Mouse (Mus musculus) kidney, embryonic 14.5 days (tissue): ENCODE measurements around the gene Acot13. TPM values are rescaled to one million over a fixed set of nuclear protein-coding genes. Genes with fewer than 3 reads are reported as not detected.

Source experiments
- ATAC-seq: fragments of 200-750 bp; cut with Nextera tagmentation; 2 replicates; pipeline ENCODE4 v1.8.0; 2017; ENCODE audit warnings: moderate number of reproducible peaks, mild to moderate bottlenecking, moderate TSS enrichment, moderate library complexity; ENCODE audit not compliant: low FRiP score, low TSS enrichment
- H3K27ac ChIP-seq: fragments of 300-500 bp; sonication (generic); 2 replicates; pipeline ENCODE4 v1.5.1; 2014; ENCODE audit warnings: low read depth, mild to moderate bottlenecking, low read length, moderate library complexity, mixed read lengths
- H3K27me3 ChIP-seq: fragments of 300-500 bp; sonication (generic); 2 replicates; pipeline ENCODE4 v1.6.1; 2014; ENCODE audit warnings: mild to moderate bottlenecking, low read length; ENCODE audit not compliant: control insufficient read depth, insufficient read depth
- H3K36me3 ChIP-seq: fragments of 300-500 bp; sonication (generic); 2 replicates; pipeline ENCODE4 v1.6.1; 2014; ENCODE audit warnings: low read length, mixed read lengths; ENCODE audit not compliant: control insufficient read depth, insufficient read depth
- H3K4me1 ChIP-seq: fragments of 300-500 bp; sonication (generic); 2 replicates; pipeline ENCODE4 v1.6.1; 2014; ENCODE audit warnings: low read length, mixed read lengths; ENCODE audit not compliant: control insufficient read depth, insufficient read depth
- H3K4me2 ChIP-seq: fragments of 300-500 bp; sonication (generic); replicated peaks from 2 replicates; pipeline ENCODE4 v1.6.1; 2014; ENCODE audit warnings: low read depth, mild to moderate bottlenecking, low read length
- H3K4me3 ChIP-seq: fragments of 300-500 bp; sonication (generic); 2 replicates; pipeline ENCODE4 v1.5.1; 2014; ENCODE audit warnings: mild to moderate bottlenecking, low read length
- H3K9ac ChIP-seq: fragments of 300-500 bp; sonication (generic); 2 replicates; pipeline ENCODE4 v1.6.1; 2014; ENCODE audit warnings: low read depth, mild to moderate bottlenecking, low read length, moderate library complexity
- H3K9me3 ChIP-seq: fragments of 300-500 bp; sonication (generic); 2 replicates; pipeline ENCODE4 v1.6.1; 2016; ENCODE audit warnings: low read length; ENCODE audit not compliant: control insufficient read depth
- WGBS: fragments of 180-500 bp; shearing (Covaris S2); extraction: QIAGEN DNeasy Blood & Tissue Kit; methylation state at CpG from one replicate; pipeline ENCODE4 v1.1.7; 2014; 5-methylcytosine and 5-hydroxymethylcytosine counted together
- polyA plus RNA-seq: library from polyadenylated mRNA; unstranded; fragments of >200 nt; fragmentation: Nextera tagmentation; extraction: Ambion mirVana; gene quantifications from 2 replicates; pipeline ENCODE4 v1.2.1, GENCODE M21; 2014

The Acot13 gene
- polyA plus RNA-seq, 1 experiment from 2014 or later: 81.8 TPM

- peak overlapping the region; percentile 98 for H3K4me3 ChIP-seq
- WGBS: 1% methylated on average over 31 of the region's 31 CpGs
- H3K9me3 ChIP-seq: no peaks in the 10 kb centered on the region
- ATAC-seq: no peak; the same call in 1 of the 2 replicates
- peaks cover 19% of the 10 kb centered on the region for H3K4me1 ChIP-seq
- H3K27me3 ChIP-seq: no peaks in the 10 kb centered on the region
- H3K36me3 ChIP-seq: peaks cover 4% of the 10 kb centered on the region; the same call in 1 of the 2 replicates
- H3K9ac ChIP-seq: peak overlapping the region; percentile 50
- peak overlapping the region; percentile 67 for H3K4me2 ChIP-seq
- peak overlapping the region; percentile 75; the same call in 1 of the 2 replicates for H3K27ac ChIP-seq
Measured at GRCm38 (mm10) chr13:24799925-24800673, 31.2 kb downstream of the Acot13 start.

GRCm38 (mm10) chr13:24799378-24799777 lies 32.0 kb downstream of the Acot13 start:
- Histone ChIP-seq H3K9me3 (no peaks in the 10 kb centered on the region), H3K36me3 (no peaks in the 10 kb centered on the region), H3K27me3 (no peaks in the 10 kb centered on the region), H3K4me2 (peak overlapping the region; percentile 67), H3K27ac (peak overlapping the region; percentile 75; the same call in 1 of the 2 replicates), H3K4me1 (peaks cover 14% of the 10 kb centered on the region; the same call in 1 of the 2 replicates), H3K9ac (no peak overlapping the region), H3K4me3 (peak overlapping the region; percentile 98)
- WGBS: 52% methylated on average over 5 of the region's 5 CpGs
- ATAC-seq: no peak

DNA sequence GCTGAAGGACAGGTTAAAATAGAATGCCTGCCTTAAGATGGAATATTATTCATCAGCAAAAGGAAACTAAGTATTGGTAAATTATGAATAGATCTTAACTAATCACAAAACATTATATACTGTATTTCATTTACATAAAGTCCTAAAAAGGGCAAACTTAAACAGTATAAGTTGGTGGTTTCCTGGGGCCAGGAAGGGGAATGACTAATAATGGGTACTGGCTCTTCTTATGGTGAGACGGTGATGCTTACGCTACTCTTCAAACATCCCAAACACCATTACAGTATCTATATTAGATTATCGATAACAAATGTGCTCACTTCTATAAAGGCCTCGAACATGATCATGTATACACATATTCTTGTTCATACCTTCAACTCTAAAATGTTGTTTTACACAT lies 32.7 kb downstream of the Acot13 start:
- Histone ChIP-seq H3K9ac (no peak overlapping the region), H3K4me1 (peaks cover 10% of the 10 kb centered on the region; the same call in 1 of the 2 replicates), H3K9me3 (no peaks in the 10 kb centered on the region), H3K27ac (no peak overlapping the region), H3K36me3 (no peaks in the 10 kb centered on the region), H3K4me2 (no peak overlapping the region), H3K4me3 (no peak overlapping the region), H3K27me3 (no peaks in the 10 kb centered on the region)
- ATAC-seq: no peak
- 96% methylated on average over 4 of the region's 4 CpGs for WGBS

DNA sequence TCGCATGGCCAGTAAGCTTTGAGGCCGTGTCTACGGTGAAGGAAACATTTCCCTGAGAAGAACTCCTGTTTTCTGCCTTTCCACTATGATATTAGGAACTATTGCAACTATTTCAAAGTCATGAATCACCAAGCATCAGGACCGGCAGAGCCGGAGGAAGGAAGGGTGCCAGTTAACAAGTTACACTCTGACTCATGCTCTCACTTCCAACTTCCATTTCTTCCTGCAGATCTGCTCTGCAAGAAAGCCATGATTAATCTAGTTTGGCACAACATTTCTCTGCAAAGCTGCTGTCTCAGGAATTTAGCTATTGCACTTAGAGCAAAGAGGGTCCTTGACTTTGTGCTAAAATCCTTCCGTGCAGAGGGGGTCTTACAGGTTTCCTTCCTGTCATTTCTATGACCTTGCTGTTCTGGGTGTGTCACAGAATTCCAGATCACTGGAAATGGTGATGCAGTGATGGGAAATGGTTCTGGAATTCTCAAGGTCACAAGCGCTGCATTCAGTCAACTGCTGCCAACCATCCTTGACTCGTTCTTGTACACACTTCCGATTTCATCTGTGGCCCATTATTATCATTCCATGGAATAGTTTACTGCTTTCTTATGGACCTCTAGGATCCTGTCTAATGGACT lies 38.8 kb downstream of the Acot13 start:
- ATAC-seq: no peak
- Histone ChIP-seq H3K9ac (no peak overlapping the region), H3K4me1 (no peaks in the 10 kb centered on the region), H3K4me2 (no peak overlapping the region), H3K9me3 (no peaks in the 10 kb centered on the region), H3K27me3 (no peaks in the 10 kb centered on the region), H3K36me3 (no peaks in the 10 kb centered on the region), H3K27ac (no peak overlapping the region), H3K4me3 (no peak overlapping the region)
- WGBS: 86% methylated on average over 9 of the region's 9 CpGs

DNA sequence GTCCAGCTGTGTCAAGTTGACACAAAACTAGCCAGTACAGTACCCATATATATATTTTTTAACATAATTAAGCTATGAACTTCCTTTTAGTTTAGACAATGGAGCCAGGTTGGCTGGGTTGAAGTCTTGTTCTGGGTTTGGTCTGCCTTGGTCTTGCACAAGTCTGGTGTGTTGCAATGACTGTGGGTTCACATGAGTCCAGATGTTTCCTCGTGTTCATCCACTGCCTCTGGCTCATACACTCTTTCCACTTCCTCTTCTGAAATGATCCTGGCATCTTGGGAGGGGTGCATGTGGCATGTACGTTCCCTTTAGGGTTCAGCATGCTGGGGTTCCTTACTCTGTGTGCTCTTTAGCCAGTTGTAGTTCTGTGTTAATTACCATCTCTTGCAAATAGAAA lies 40.0 kb downstream of the Acot13 start:
- 82% methylated on average over 2 of the region's 2 CpGs for WGBS
- Histone ChIP-seq H3K27ac (no peak overlapping the region), H3K9me3 (no peaks in the 10 kb centered on the region), H3K27me3 (no peaks in the 10 kb centered on the region), H3K36me3 (no peaks in the 10 kb centered on the region), H3K4me3 (no peak overlapping the region), H3K9ac (no peak overlapping the region), H3K4me2 (no peak overlapping the region), H3K4me1 (no peaks in the 10 kb centered on the region)
- no peak for ATAC-seq

DNA sequence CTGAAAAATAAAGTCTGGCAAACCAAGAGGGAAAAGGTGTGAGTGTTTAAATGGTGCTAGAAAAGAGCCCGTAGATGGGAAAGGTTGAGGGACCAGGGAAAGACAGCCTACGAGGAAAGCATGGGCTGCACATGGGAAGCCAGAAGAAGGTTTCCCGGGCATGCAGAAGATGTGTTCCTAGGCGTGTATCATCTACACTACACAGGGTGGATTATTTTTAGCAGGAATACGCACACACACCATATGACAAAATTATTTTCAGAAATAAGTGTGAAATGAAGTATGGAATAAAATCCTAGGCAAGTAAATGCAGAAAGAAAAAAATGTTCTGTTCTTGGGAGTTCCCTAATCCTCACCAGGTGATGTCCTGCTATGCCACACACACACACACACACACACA lies 43.9 kb downstream of the Acot13 start:
- no peak overlapping the region for H3K27ac ChIP-seq
- no peak overlapping the region for H3K4me3 ChIP-seq
- no peaks in the 10 kb centered on the region for H3K36me3 ChIP-seq
- H3K27me3 ChIP-seq: no peaks in the 10 kb centered on the region
- no peaks in the 10 kb centered on the region for H3K9me3 ChIP-seq
- no peak overlapping the region for H3K4me2 ChIP-seq
- H3K9ac ChIP-seq: no peak overlapping the region
- no peaks in the 10 kb centered on the region for H3K4me1 ChIP-seq
- 89% methylated on average over 5 of the region's 5 CpGs for WGBS
- ATAC-seq: no peak

- Histone ChIP-seq H3K36me3 (no peaks in the 10 kb centered on the region), H3K9me3 (no peaks in the 10 kb centered on the region), H3K4me1 (no peaks in the 10 kb centered on the region), H3K4me3 (no peak overlapping the region), H3K9ac (no peak overlapping the region), H3K27ac (no peak overlapping the region), H3K27me3 (no peaks in the 10 kb centered on the region), H3K4me2 (no peak overlapping the region)
- 35% methylated on average over 11 of the region's 11 CpGs for WGBS
- peak; percentile 89 for ATAC-seq
Measured at GRCm38 (mm10) chr13:24786014-24786490, 45.3 kb downstream of the Acot13 start.

GRCm38 (mm10) chr13:24781916-24782315 lies 49.4 kb downstream of the Acot13 start:
- Histone ChIP-seq H3K9me3 (no peaks in the 10 kb centered on the region), H3K4me1 (no peaks in the 10 kb centered on the region), H3K36me3 (no peaks in the 10 kb centered on the region), H3K9ac (no peak overlapping the region), H3K27me3 (no peaks in the 10 kb centered on the region), H3K27ac (no peak overlapping the region), H3K4me2 (no peak overlapping the region), H3K4me3 (no peak overlapping the region)
- ATAC-seq: no peak
- 60% methylated on average over 5 of the region's 5 CpGs for WGBS
